Mouse (Mus musculus): ENCODE results near the gene Mag. TPM values are rescaled to one million over a fixed set of nuclear protein-coding genes. Genes with fewer than 3 reads are reported as not detected.

Mag gene
- 0.27 and 0.55 TPM in 2 replicates for polyA plus RNA-seq (2015; fragmentation: Nextera tagmentation; extraction: Ambion mirVana)

GRCm38 (mm10) chr7:30914732-30915131 is at the start of gene Mag:
TSS of gene Mag (minus strand) at chr7:30914873.

GRCm38 (mm10) chr7:30956756-30957366 is 42.2 kb upstream of the Mag start, which contains the start of gene Usf2:
TSS of gene Usf2 (minus strand) at chr7:30956803.

DNA sequence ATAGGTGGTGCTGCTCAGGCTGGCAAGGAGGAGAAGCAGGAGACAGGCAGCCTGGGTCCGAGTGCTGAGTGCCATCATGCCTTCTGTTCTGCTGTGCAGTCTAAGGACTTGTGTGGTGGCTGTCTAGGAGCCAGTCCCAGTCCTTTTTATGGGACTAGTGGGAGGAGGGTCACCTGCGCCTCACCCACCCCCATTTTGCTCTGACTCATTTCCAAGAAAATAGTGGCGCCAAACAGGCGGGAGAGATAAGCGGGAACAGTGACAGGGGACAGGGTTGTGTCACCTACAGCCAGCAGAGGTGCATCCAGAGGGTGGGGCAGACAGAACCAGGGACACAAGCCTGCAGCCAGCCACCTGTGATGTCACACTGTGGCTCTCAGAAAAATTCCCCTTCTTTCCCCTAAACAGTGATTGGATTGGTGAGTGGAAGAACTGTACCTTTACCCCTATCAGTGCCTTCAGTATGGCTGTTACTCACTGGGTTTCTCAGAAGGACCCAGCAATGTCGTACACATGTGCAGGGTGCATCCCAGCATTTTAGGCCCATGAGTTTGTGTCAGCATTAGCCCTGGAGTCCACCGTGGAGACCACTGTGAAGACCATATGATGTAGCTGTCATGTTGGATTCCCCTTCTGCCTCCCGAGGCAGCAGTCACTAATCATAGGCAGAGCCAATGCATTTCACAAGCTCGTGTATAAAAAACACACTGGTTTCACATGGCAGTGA is 29.4 kb upstream of the Mag start, which contains the start of gene Hamp:
Gene Hamp (minus strand): TSS at position 124 of the 727 bp plus-strand sequence.

GRCm38 (mm10) chr7:30924581-30924980 is 9.9 kb upstream of the Mag start, which contains the start of gene Hamp2:
TSS of gene Hamp2 (minus strand) at chr7:30924681.

GRCm38 (mm10) chr7:30880176-30880575 is 34.5 kb downstream of the Mag start, which contains the start of gene Cd22:
TSS of gene Cd22 (minus strand) at chr7:30880342.

GRCm38 (mm10) chr7:30861464-30861863 is 53.2 kb downstream of the Mag start, which contains the start of gene Ffar1:
TSS of gene Ffar1 (minus strand) at chr7:30861564.

GRCm38 (mm10) chr7:30856078-30856477 is 58.6 kb downstream of the Mag start, which contains the start of gene Ffar3:
TSS of gene Ffar3 (minus strand) at chr7:30856178.

Other genes starting within 250 kb of the Mag start
- gene Haus5, start 249.9 kb downstream of the Mag start, polyA plus RNA-seq (2015; fragmentation: Nextera tagmentation; extraction: Ambion mirVana): 14.3 and 19.0 TPM in 2 replicates
- not detected in 2 replicates for gene Pmis2, start 243.3 kb downstream of the Mag start, polyA plus RNA-seq (2015; fragmentation: Nextera tagmentation; extraction: Ambion mirVana)
- 10.8 and 14.4 TPM in 2 replicates for gene 2200002J24Rik, start 215.9 kb downstream of the Mag start, polyA plus RNA-seq (2015; fragmentation: Nextera tagmentation; extraction: Ambion mirVana)
- 2.5 and 2.7 TPM in 2 replicates for gene Atp4a, start 202.7 kb downstream of the Mag start, polyA plus RNA-seq (2015; fragmentation: Nextera tagmentation; extraction: Ambion mirVana)
- 231 and 307 TPM in 2 replicates for gene Tmem147, start 185.3 kb downstream of the Mag start, polyA plus RNA-seq (2015; fragmentation: Nextera tagmentation; extraction: Ambion mirVana)
- gene Gapdhs, start 171.2 kb downstream of the Mag start, polyA plus RNA-seq (2015; fragmentation: Nextera tagmentation; extraction: Ambion mirVana): 0.11 and 0.35 TPM in 2 replicates
- gene Sbsn, start 163.4 kb downstream of the Mag start, polyA plus RNA-seq (2015; fragmentation: Nextera tagmentation; extraction: Ambion mirVana): 16.2 and 29.7 TPM in 2 replicates
- gene Dmkn, start 151.1 kb downstream of the Mag start, polyA plus RNA-seq (2015; fragmentation: Nextera tagmentation; extraction: Ambion mirVana): 49.0 and 57.0 TPM in 2 replicates
- 32.6 and 84.5 TPM in 2 replicates for gene Krtdap, start 127.0 kb downstream of the Mag start, polyA plus RNA-seq (2015; fragmentation: Nextera tagmentation; extraction: Ambion mirVana)
- 0.25 and 0.35 TPM in 2 replicates for gene Ffar2, start 91.1 kb downstream of the Mag start, polyA plus RNA-seq (2015; fragmentation: Nextera tagmentation; extraction: Ambion mirVana)
- 2.1 and 5.5 TPM in 2 replicates for gene Ffar3, start 58.7 kb downstream of the Mag start, polyA plus RNA-seq (2015; fragmentation: Nextera tagmentation; extraction: Ambion mirVana)
- not detected in 2 replicates for gene Ffar1, start 53.3 kb downstream of the Mag start, polyA plus RNA-seq (2015; fragmentation: Nextera tagmentation; extraction: Ambion mirVana)
- gene Cd22, start 34.5 kb downstream of the Mag start, polyA plus RNA-seq (2015; fragmentation: Nextera tagmentation; extraction: Ambion mirVana): 0.36 and 0.40 TPM in 2 replicates
- gene Hamp2, start 9.8 kb upstream of the Mag start, polyA plus RNA-seq (2015; fragmentation: Nextera tagmentation; extraction: Ambion mirVana): 0.50 TPM in 1 of 2 replicates, not detected in the other
- 2.9 and 4.7 TPM in 2 replicates for gene Hamp, start 29.2 kb upstream of the Mag start, polyA plus RNA-seq (2015; fragmentation: Nextera tagmentation; extraction: Ambion mirVana)
- 17.0 and 22.5 TPM in 2 replicates for gene Usf2, start 41.9 kb upstream of the Mag start, polyA plus RNA-seq (2015; fragmentation: Nextera tagmentation; extraction: Ambion mirVana)
- gene Lsr, start 58.6 kb upstream of the Mag start, polyA plus RNA-seq (2015; fragmentation: Nextera tagmentation; extraction: Ambion mirVana): 6.0 and 8.3 TPM in 2 replicates
- gene Fam187b, start 58.9 kb upstream of the Mag start, polyA plus RNA-seq (2015; fragmentation: Nextera tagmentation; extraction: Ambion mirVana): 0.61 and 0.90 TPM in 2 replicates
- gene Fxyd5, start 127.6 kb upstream of the Mag start, polyA plus RNA-seq (2015; fragmentation: Nextera tagmentation; extraction: Ambion mirVana): 52.9 and 58.4 TPM in 2 replicates
- 13.9 and 77.9 TPM in 2 replicates for gene Fxyd7, start 136.6 kb upstream of the Mag start, polyA plus RNA-seq (2015; fragmentation: Nextera tagmentation; extraction: Ambion mirVana)
- 225 and 390 TPM in 2 replicates for gene Fxyd1, start 142.3 kb upstream of the Mag start, polyA plus RNA-seq (2015; fragmentation: Nextera tagmentation; extraction: Ambion mirVana)
- 1.5 and 2.2 TPM in 2 replicates for gene Lgi4, start 144.5 kb upstream of the Mag start, polyA plus RNA-seq (2015; fragmentation: Nextera tagmentation; extraction: Ambion mirVana)
- gene Fxyd3, start 161.8 kb upstream of the Mag start, polyA plus RNA-seq (2015; fragmentation: Nextera tagmentation; extraction: Ambion mirVana): 3.7 and 9.1 TPM in 2 replicates
- gene Hpn, start 200.4 kb upstream of the Mag start, polyA plus RNA-seq (2015; fragmentation: Nextera tagmentation; extraction: Ambion mirVana): 6.0 and 8.0 TPM in 2 replicates
- gene Scn1b, start 212.1 kb upstream of the Mag start, polyA plus RNA-seq (2015; fragmentation: Nextera tagmentation; extraction: Ambion mirVana): 4.7 and 6.2 TPM in 2 replicates
- gene Gramd1a, start 241.0 kb upstream of the Mag start, polyA plus RNA-seq (2015; fragmentation: Nextera tagmentation; extraction: Ambion mirVana): 37.2 and 38.5 TPM in 2 replicates